Mouse (Mus musculus) kidney, adult 2 months (tissue): ENCODE measurements around the gene Ttn. TPM values are rescaled to one million over a fixed set of nuclear protein-coding genes. Genes with fewer than 3 reads are reported as not detected.

ENCODE experiments used
- DNase-seq: peaks from one replicate; pipeline ENCODE4 v3.0.0; 2021
- H3K27ac ChIP-seq: fragments of 200-500 bp; 2 replicates; pipeline ENCODE4 v1.5.1; 2012; ENCODE audit warnings: low read depth, low read length, control low read depth, inconsistent platforms; ENCODE audit not compliant: insufficient read depth
- H3K27me3 ChIP-seq: fragments of 200-500 bp; replicated peaks from 2 replicates; pipeline ENCODE4 v1.6.1; 2012; ENCODE audit warnings: mild to moderate bottlenecking, moderate library complexity, low read length, inconsistent platforms; ENCODE audit not compliant: control insufficient read depth, insufficient read depth
- H3K36me3 ChIP-seq: fragments of 200-500 bp; 2 replicates; pipeline ENCODE4 v1.6.1; 2012; ENCODE audit warnings: mild to moderate bottlenecking, moderate library complexity, low read length, inconsistent platforms; ENCODE audit not compliant: control insufficient read depth, insufficient read depth
- H3K4me1 ChIP-seq: fragments of 200-500 bp; 2 replicates; pipeline ENCODE4 v1.6.1; 2011; ENCODE audit warnings: low read length; ENCODE audit not compliant: control insufficient read depth, insufficient read depth
- H3K4me3 ChIP-seq: fragments of 200-500 bp; 2 replicates; pipeline ENCODE4 v1.5.1; 2011; ENCODE audit warnings: mild to moderate bottlenecking, low read depth, low read length, control low read depth; ENCODE audit not compliant: insufficient read depth
- CTCF ChIP-seq: fragments of 200-500 bp; conservative IDR thresholded peaks from 2 replicates; pipeline ENCODE4 v1.5.1; 2011; ENCODE audit warnings: low read depth, mild to moderate bottlenecking, control low read depth, low read length, moderate library complexity, mixed read lengths; ENCODE audit not compliant: insufficient read depth, insufficient read length
- POLR2A ChIP-seq: fragments of 200-500 bp; IDR thresholded peaks from one replicate; pipeline ENCODE4 v1.6.1; 2011; ENCODE audit warnings: low read depth, low read length, control low read depth
- WGBS: fragments of 180-500 bp; shearing (Covaris S2); methylation state at CpG from one replicate; pipeline ENCODE4 v1.1.7; 2018; 5-methylcytosine and 5-hydroxymethylcytosine counted together
- polyA plus RNA-seq: library from polyadenylated mRNA; depleted of rRNA; stranded (reverse); fragments of >200 nt; gene quantifications from 2 replicates; pipeline ENCODE4 v1.2.3, GENCODE M21; 2012

Ttn gene
- polyA plus RNA-seq, 1 experiment = 1.2 TPM

DNA sequence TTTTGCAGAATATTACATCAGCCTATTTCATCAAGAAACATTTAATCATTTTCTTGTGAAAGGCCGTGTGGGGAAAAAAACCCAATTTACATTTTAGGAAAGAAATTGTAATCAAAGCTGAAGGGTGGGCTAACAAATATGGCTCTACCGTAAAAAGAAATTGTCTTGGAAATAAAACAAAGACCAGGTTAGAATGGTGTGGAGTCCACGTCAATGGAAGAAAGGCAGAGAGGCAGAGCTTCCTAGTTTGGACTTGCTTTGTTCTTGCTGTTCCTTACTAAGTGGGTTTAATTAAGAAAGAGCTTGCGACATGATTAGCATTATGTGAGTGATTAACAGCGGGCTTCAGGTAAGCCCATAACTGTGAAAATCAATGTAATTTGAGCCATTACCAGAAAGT is 11.3 kb downstream of the Ttn start:
- Histone ChIP-seq H3K27me3 (no peaks in the 10 kb centered on the region), H3K4me3 (no peak overlapping the region), H3K27ac (no peak overlapping the region), H3K4me1 (no peaks in the 10 kb centered on the region), H3K36me3 (no peaks in the 10 kb centered on the region)
- TF ChIP-seq CTCF (no peak), POLR2A (no peak)
- no peak for DNase-seq
- WGBS = 62% methylated on average over 5 of the region's 5 CpGs

DNA sequence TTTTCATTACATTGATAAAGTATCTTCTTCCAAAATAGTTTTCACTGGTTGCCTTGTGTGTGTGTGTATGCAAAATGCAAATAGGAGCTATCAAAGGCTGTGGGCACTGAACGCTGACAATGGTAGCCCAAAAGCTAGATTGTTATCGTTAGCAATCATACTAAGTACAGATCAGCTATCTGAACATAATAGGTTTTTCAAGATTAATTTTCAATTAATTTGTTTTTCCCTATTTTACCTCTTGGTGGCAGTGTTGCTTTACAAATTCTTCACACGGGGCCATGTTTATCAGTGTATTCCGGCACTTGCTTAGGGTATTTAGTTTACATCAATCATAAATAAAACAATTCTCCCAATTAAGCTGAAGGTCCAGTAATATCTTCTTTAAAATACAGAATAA is 11.7 kb downstream of the Ttn start:
- H3K36me3 ChIP-seq = no peaks in the 10 kb centered on the region
- no peaks in the 10 kb centered on the region for H3K4me1 ChIP-seq
- WGBS = 12% methylated on average over 4 of the region's 4 CpGs
- no peaks in the 10 kb centered on the region for H3K27me3 ChIP-seq
- no peak overlapping the region for H3K4me3 ChIP-seq
- no peak for TF ChIP-seq POLR2A
- TF ChIP-seq CTCF = no peak
- H3K27ac ChIP-seq = no peak overlapping the region
- peak; percentile 13 for DNase-seq

DNA sequence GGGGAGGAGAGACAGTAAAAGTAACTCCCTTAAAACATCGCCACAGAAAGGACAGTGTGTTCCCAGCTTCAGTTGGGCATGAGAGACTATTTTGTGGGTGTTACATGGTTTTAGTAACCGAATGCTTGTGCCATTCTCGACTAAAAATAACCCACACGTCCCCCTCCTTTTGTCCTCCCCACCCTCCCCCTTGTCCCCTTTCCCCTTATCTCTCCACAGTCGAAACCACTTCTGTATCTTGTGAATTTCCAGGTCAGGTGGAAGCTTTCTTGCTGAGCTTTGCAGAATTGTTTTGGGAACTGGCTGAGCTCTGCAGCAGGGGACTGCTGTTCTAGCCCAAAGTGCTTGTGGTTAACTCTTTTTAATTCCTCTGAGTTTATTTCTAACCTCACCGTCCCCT is 12.1 kb downstream of the Ttn start:
- Histone ChIP-seq H3K27me3 (no peaks in the 10 kb centered on the region), H3K4me3 (no peak overlapping the region), H3K36me3 (no peaks in the 10 kb centered on the region), H3K4me1 (no peaks in the 10 kb centered on the region), H3K27ac (no peak overlapping the region)
- no peak for DNase-seq
- WGBS = 51% methylated on average over 6 of the region's 6 CpGs
- no peak for TF ChIP-seq CTCF

DNA sequence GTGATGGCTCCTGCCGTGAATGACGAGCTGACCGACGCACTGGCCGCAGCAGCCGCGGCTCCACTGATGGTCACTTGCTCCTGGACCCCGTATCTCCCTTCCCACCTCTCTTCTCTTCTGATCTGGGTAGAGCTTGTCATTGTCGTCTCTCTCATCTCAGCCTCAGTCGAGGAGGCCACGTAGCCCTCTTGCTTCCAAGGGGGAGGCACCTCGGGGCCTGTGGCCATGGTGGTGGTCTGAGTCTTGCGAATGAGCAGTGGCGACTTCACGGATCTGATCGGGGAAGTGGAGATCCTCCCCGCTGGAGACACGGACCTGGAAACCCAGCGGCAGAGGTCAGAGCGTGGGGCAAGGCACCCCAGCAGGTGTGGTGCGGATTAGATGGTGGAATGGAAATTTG is 12.7 kb downstream of the Ttn start:
- WGBS = 84% methylated on average over 21 of the region's 21 CpGs

DNA sequence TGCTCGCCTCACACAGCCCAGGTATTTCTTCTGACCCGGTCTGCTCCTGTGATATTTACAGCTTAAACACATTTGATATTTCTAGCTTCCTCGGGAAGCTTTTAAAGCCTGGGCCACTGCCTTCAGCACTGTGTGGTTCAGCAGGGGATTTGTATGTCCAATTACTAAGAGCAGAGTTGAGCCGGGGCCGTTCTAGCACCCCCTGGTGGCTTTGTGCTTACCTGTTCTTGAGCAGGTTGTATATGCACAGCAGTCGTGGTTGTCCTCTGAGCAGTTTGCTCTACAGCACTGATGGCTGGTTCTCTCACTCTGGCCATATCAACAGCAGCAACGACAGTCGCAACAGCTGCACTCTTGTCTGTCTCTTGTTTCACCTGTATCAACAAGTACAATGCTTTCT is 13.4 kb downstream of the Ttn start:
- Histone ChIP-seq H3K36me3 (no peaks in the 10 kb centered on the region), H3K27ac (no peak overlapping the region), H3K4me1 (no peaks in the 10 kb centered on the region), H3K27me3 (no peaks in the 10 kb centered on the region), H3K4me3 (no peak overlapping the region)
- WGBS = 19% methylated on average over 8 of the region's 8 CpGs
- TF ChIP-seq POLR2A (no peak), CTCF (peak; percentile 73)
- peak; percentile 79 for DNase-seq

More for the DNA sequence above, 12.7 kb downstream of the Ttn start:
- DNase-seq = no peak
- Histone ChIP-seq H3K27me3 (no peaks in the 10 kb centered on the region), H3K4me1 (no peaks in the 10 kb centered on the region), H3K36me3 (no peaks in the 10 kb centered on the region), H3K27ac (no peak overlapping the region), H3K4me3 (no peak overlapping the region)
- no peak for TF ChIP-seq CTCF
- no peak for TF ChIP-seq POLR2A

DNA sequence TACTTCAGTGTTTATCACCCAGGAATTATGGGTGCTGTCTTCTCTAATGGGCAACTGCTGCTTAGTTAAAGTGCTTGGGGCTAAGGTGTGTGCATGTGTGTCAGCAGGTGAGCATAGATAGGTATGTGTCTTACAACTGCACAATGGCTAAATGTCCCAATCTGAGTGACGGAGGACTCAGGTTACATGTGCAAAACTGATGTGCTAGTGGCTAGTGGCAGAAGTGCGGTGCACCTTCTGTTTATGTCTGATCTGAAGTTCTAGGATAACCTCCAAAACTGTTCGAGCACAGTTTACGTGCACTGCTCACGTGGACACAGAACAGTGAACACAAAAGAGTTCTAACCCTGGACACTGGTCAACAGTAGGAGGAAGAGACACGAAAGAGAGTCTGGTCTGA is 15.8 kb downstream of the Ttn start:
- H3K36me3 ChIP-seq = no peaks in the 10 kb centered on the region
- no peak overlapping the region for H3K4me3 ChIP-seq
- H3K27ac ChIP-seq = no peak overlapping the region
- TF ChIP-seq CTCF (no peak), POLR2A (no peak)
- 86% methylated on average over 6 of the region's 6 CpGs for WGBS
- no peak for DNase-seq
- H3K4me1 ChIP-seq = no peaks in the 10 kb centered on the region
- no peaks in the 10 kb centered on the region for H3K27me3 ChIP-seq

DNA sequence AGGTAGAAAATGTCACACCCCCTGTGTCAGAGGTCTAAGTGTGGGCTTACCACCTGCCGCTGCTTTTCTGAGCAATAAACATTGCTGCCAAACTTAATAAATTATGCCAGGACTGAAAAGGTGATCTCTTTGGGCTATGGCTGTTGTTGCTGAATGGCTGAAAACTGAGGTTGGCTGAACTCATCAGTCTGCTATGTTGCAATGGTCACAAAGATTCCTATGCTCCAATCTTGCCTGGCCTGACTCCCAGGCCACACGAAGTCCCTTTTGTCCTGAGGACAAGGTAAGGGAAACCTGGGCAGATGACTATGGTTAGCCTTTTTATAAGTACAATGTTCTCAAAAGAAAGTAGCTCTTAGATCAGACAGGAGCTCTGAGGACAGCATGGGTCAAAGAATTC is 16.3 kb downstream of the Ttn start:
- TF ChIP-seq CTCF (no peak), POLR2A (no peak)
- no peak overlapping the region for H3K27ac ChIP-seq
- DNase-seq = no peak
- WGBS = 57% methylated on average over 2 of the region's 2 CpGs
- H3K36me3 ChIP-seq = no peaks in the 10 kb centered on the region
- H3K4me3 ChIP-seq = no peak overlapping the region
- H3K27me3 ChIP-seq = no peaks in the 10 kb centered on the region
- no peaks in the 10 kb centered on the region for H3K4me1 ChIP-seq

DNA sequence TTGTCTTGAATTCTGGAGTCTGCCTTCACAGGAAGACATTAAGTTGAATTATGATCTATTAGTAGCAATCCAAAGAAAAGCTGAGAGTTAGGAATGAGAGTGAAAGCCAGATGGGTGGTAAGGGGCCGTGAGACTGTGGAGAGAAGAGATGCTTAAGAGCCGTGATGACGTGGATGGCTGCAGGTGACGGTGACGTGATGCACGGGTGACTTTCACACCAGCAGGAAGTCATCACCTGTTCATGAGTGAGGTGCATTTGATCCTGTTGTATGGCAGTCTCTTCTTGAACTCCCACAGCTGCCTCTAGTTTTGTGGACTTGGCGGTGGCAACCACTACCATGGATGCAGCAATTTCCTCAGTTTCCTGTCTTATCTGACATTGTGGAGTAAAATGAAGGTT is 16.8 kb downstream of the Ttn start:
- WGBS = 54% methylated on average over 7 of the region's 7 CpGs
- Histone ChIP-seq H3K27ac (no peak overlapping the region), H3K4me1 (no peaks in the 10 kb centered on the region), H3K36me3 (no peaks in the 10 kb centered on the region), H3K27me3 (no peaks in the 10 kb centered on the region), H3K4me3 (no peak overlapping the region)
- DNase-seq = no peak
- TF ChIP-seq CTCF (no peak), POLR2A (no peak)
